Mouse (Mus musculus) ES-Bruce4 (cell line): Measurements from ENCODE around the gene Anks1b. TPM values are rescaled to one million over a fixed set of nuclear protein-coding genes. Genes with fewer than 3 reads are reported as not detected.

Experiments used
- H3K27ac ChIP-seq: 2 replicates; pipeline ENCODE4 v1.5.1; 2012; ENCODE audit warnings: low read length, inconsistent platforms; ENCODE audit not compliant: insufficient read depth
- H3K27me3 ChIP-seq: 2 replicates; pipeline ENCODE4 v1.6.1; 2012; ENCODE audit warnings: mild to moderate bottlenecking, low read length, inconsistent platforms; ENCODE audit not compliant: control insufficient read depth, poor library complexity, insufficient read depth, severe bottlenecking
- H3K36me3 ChIP-seq: 2 replicates; pipeline ENCODE4 v1.6.1; 2012; ENCODE audit warnings: inconsistent platforms, mild to moderate bottlenecking, low read length, moderate library complexity; ENCODE audit not compliant: control insufficient read depth, poor library complexity, insufficient read depth, severe bottlenecking
- H3K4me1 ChIP-seq: one replicate; pipeline ENCODE4 v1.8.1; 2011; ENCODE audit warnings: low read length; ENCODE audit not compliant: control insufficient read depth, insufficient read depth
- H3K4me3 ChIP-seq: 2 replicates; pipeline ENCODE4 v1.5.1; 2011; ENCODE audit warnings: low read depth, mild to moderate bottlenecking, low read length
- H3K9ac ChIP-seq: 2 replicates; pipeline ENCODE4 v1.6.1; 2012; ENCODE audit warnings: low read depth, mild to moderate bottlenecking, inconsistent platforms; ENCODE audit not compliant: poor library complexity, severe bottlenecking
- H3K9me3 ChIP-seq: replicated peaks from 2 replicates; pipeline ENCODE4 v1.6.1; 2012; ENCODE audit warnings: mild to moderate bottlenecking, low read length, inconsistent platforms; ENCODE audit not compliant: control insufficient read depth, poor library complexity, insufficient read depth, severe bottlenecking
- CTCF ChIP-seq: IDR thresholded peaks from one replicate; pipeline ENCODE4 v1.8.1; 2011; ENCODE audit warnings: low read depth, low read length
- EP300 ChIP-seq: IDR thresholded peaks from 2 replicates; pipeline ENCODE4 v1.6.1; 2011; ENCODE audit warnings: low read depth, low read length; ENCODE audit not compliant: insufficient read depth
- POLR2A ChIP-seq: IDR thresholded peaks from one replicate; pipeline ENCODE4 v1.8.1; 2011; ENCODE audit warnings: low read length; ENCODE audit not compliant: insufficient read depth
- polyA plus RNA-seq: library from polyadenylated mRNA; stranded (reverse); fragments of >200 nt; gene quantifications from 2 replicates; pipeline ENCODE4 v1.2.4, GENCODE M21; 2011; ENCODE audit warnings: low read depth; ENCODE audit not compliant: missing spikeins, insufficient read depth, insufficient read length

Gene Anks1b
- polyA plus RNA-seq, 1 experiment = 2.3 TPM

GRCm38 (mm10) chr10:90974084-90974483, 1100.8 kb downstream of the Anks1b start:
- Histone ChIP-seq H3K9me3 (no peaks in the 10 kb centered on the region), H3K36me3 (no peaks in the 10 kb centered on the region), H3K27me3 (peaks cover 8% of the 10 kb centered on the region; the same call in 1 of the 2 replicates), H3K4me1 (no peaks in the 10 kb centered on the region), H3K9ac (no peak overlapping the region), H3K4me3 (no peak overlapping the region), H3K27ac (no peak overlapping the region)
- TF ChIP-seq EP300 = no peak
- no peak for TF ChIP-seq CTCF
- TF ChIP-seq POLR2A = no peak

GRCm38 (mm10) chr10:90974491-90974890, 1101.2 kb downstream of the Anks1b start:
- no peaks in the 10 kb centered on the region for H3K36me3 ChIP-seq
- no peak overlapping the region for H3K9ac ChIP-seq
- no peak for TF ChIP-seq EP300
- H3K27ac ChIP-seq = no peak overlapping the region
- no peaks in the 10 kb centered on the region for H3K4me1 ChIP-seq
- H3K4me3 ChIP-seq = no peak overlapping the region
- H3K9me3 ChIP-seq = no peaks in the 10 kb centered on the region
- peaks cover 4% of the 10 kb centered on the region; the same call in 1 of the 2 replicates for H3K27me3 ChIP-seq

- Histone ChIP-seq H3K4me3 (no peak overlapping the region), H3K9me3 (no peaks in the 10 kb centered on the region), H3K4me1 (no peaks in the 10 kb centered on the region), H3K27ac (no peak overlapping the region), H3K36me3 (no peaks in the 10 kb centered on the region), H3K27me3 (no peaks in the 10 kb centered on the region), H3K9ac (no peak overlapping the region)
- TF ChIP-seq POLR2A (no peak), CTCF (no peak), EP300 (no peak)
Measured at GRCm38 (mm10) chr10:90981811-90982210, 1108.5 kb downstream of the Anks1b start.

- no peak overlapping the region for H3K27ac ChIP-seq
- no peaks in the 10 kb centered on the region for H3K9me3 ChIP-seq
- no peak overlapping the region for H3K9ac ChIP-seq
- no peak overlapping the region for H3K4me3 ChIP-seq
- no peaks in the 10 kb centered on the region for H3K27me3 ChIP-seq
- TF ChIP-seq EP300 (no peak), CTCF (no peak)
- no peaks in the 10 kb centered on the region for H3K4me1 ChIP-seq
- no peaks in the 10 kb centered on the region for H3K36me3 ChIP-seq
Measured at GRCm38 (mm10) chr10:90983046-90983445, 1109.7 kb downstream of the Anks1b start.

GRCm38 (mm10) chr10:90990340-90990739, 1117.0 kb downstream of the Anks1b start:
- Histone ChIP-seq H3K27me3 (no peaks in the 10 kb centered on the region), H3K4me3 (no peak overlapping the region), H3K9me3 (no peaks in the 10 kb centered on the region), H3K4me1 (no peaks in the 10 kb centered on the region), H3K27ac (no peak overlapping the region), H3K9ac (no peak overlapping the region), H3K36me3 (peaks cover 6% of the 10 kb centered on the region)
- TF ChIP-seq POLR2A = no peak
- no peak for TF ChIP-seq EP300
- TF ChIP-seq CTCF = no peak

GRCm38 (mm10) chr10:90992237-90992636, 1118.9 kb downstream of the Anks1b start:
- no peaks in the 10 kb centered on the region for H3K9me3 ChIP-seq
- H3K4me1 ChIP-seq = no peaks in the 10 kb centered on the region
- no peak overlapping the region for H3K4me3 ChIP-seq
- no peak overlapping the region for H3K9ac ChIP-seq
- TF ChIP-seq EP300 = no peak
- TF ChIP-seq POLR2A = no peak
- TF ChIP-seq CTCF = no peak
- no peak overlapping the region for H3K27ac ChIP-seq
- H3K36me3 ChIP-seq = peaks cover 13% of the 10 kb centered on the region
- no peaks in the 10 kb centered on the region for H3K27me3 ChIP-seq
